Mouse (Mus musculus) megakaryocyte, embryonic 14.5 days (primary cell): ENCODE data around the gene E330034G19Rik. TPM values are rescaled to one million over a fixed set of nuclear protein-coding genes. Genes with fewer than 3 reads are reported as not detected.

Experiments used
- H3K27me3 ChIP-seq: replicated peaks from 2 replicates; pipeline ENCODE3; 2012; ENCODE audit warnings: inconsistent platforms
- H3K36me3 ChIP-seq: replicated peaks from 2 replicates; pipeline ENCODE3; 2012; ENCODE audit warnings: low read length, inconsistent platforms, mixed read lengths
- H3K4me1 ChIP-seq: 2 replicates; pipeline ENCODE4 v1.6.1; 2012; ENCODE audit warnings: inconsistent platforms
- H3K4me3 ChIP-seq: replicated peaks from 2 replicates; pipeline ENCODE3; 2012; ENCODE audit warnings: moderate library complexity, mild to moderate bottlenecking, inconsistent platforms
- H3K9me3 ChIP-seq: 2 replicates; pipeline ENCODE4 v1.6.1; 2012; ENCODE audit warnings: inconsistent platforms
- FLI1 ChIP-seq: IDR thresholded peaks from 2 replicates; pipeline ENCODE4 v1.6.1; 2012; ENCODE audit warnings: low read length, inconsistent platforms, mixed read lengths
- GATA1 ChIP-seq: IDR thresholded peaks from 3 replicates; pipeline ENCODE4 v1.6.1; 2012; ENCODE audit warnings: mixed read lengths, low read length, inconsistent platforms, borderline replicate concordance
- polyA plus RNA-seq: library from polyadenylated mRNA; stranded (reverse); fragments of >175 nt; gene quantifications from 2 replicates; pipeline ENCODE4 v1.2.3, GENCODE M21; 2012; ENCODE audit warnings: low replicate concordance; ENCODE audit not compliant: insufficient read depth

E330034G19Rik gene
- polyA plus RNA-seq, result not detected in 2 replicates

GRCm38 (mm10) chr14:24292914-24293313 is at the start of gene E330034G19Rik:
TSS of gene E330034G19Rik (plus strand) at chr14:24293214.
- no peaks in the 10 kb centered on the region for H3K27me3 ChIP-seq
- H3K4me3 ChIP-seq, result no peak within 1 kb of the TSS
- TF ChIP-seq FLI1 (no peak), GATA1 (no peak)
- H3K36me3 ChIP-seq, result no peaks in the 10 kb centered on the region
- no peaks in the 10 kb centered on the region for H3K9me3 ChIP-seq
- no peaks in the 10 kb centered on the region for H3K4me1 ChIP-seq

- 0 out of 2 replicates have a peak, but pooled peaks cover 6% of the 10 kb centered on the region for H3K9me3 ChIP-seq
- peaks cover 13% of the 10 kb centered on the region for H3K4me1 ChIP-seq
- H3K27me3 ChIP-seq, result peaks cover 76% of the 10 kb centered on the region
- no peak for TF ChIP-seq FLI1
- TF ChIP-seq GATA1, result no peak
- H3K4me3 ChIP-seq, result peak overlapping the region; percentile 86
- H3K36me3 ChIP-seq, result no peaks in the 10 kb centered on the region
Measured at GRCm38 (mm10) chr14:24244330-24245176, 48.5 kb upstream of the E330034G19Rik start.

- no peak for TF ChIP-seq FLI1
- TF ChIP-seq GATA1, result no peak
- H3K36me3 ChIP-seq, result no peaks in the 10 kb centered on the region
- peak within 1 kb of the TSS; percentile 86 for H3K4me3 ChIP-seq
- H3K9me3 ChIP-seq, result 0 out of 2 replicates have a peak, but pooled peaks cover 6% of the 10 kb centered on the region
- H3K27me3 ChIP-seq, result peaks cover 74% of the 10 kb centered on the region
- peaks cover 13% of the 10 kb centered on the region for H3K4me1 ChIP-seq
Measured at GRCm38 (mm10) chr14:24245177-24246081, 47.6 kb upstream of the E330034G19Rik start, which contains the start of gene Dlg5. TSS of gene Dlg5 (minus strand) at chr14:24245920.

GRCm38 (mm10) chr14:24249926-24250325 is 43.1 kb upstream of the E330034G19Rik start:
- no peak overlapping the region for H3K4me3 ChIP-seq
- H3K36me3 ChIP-seq, result no peaks in the 10 kb centered on the region
- H3K27me3 ChIP-seq, result peaks cover 47% of the 10 kb centered on the region
- H3K9me3 ChIP-seq, result 0 out of 2 replicates have a peak, but pooled peaks cover 6% of the 10 kb centered on the region
- peaks cover 9% of the 10 kb centered on the region for H3K4me1 ChIP-seq
- TF ChIP-seq GATA1, result no peak
- no peak for TF ChIP-seq FLI1

- Histone ChIP-seq H3K27me3 (peaks cover 35% of the 10 kb centered on the region), H3K4me3 (no peak overlapping the region), H3K36me3 (no peaks in the 10 kb centered on the region), H3K4me1 (no peaks in the 10 kb centered on the region), H3K9me3 (0 out of 2 replicates have a peak, but pooled peaks cover 6% of the 10 kb centered on the region)
- no peak for TF ChIP-seq FLI1
- TF ChIP-seq GATA1, result no peak
Measured at GRCm38 (mm10) chr14:24251326-24251725, 41.7 kb upstream of the E330034G19Rik start.

- TF ChIP-seq GATA1 (no peak), FLI1 (no peak)
- Histone ChIP-seq H3K4me3 (no peak overlapping the region), H3K4me1 (no peaks in the 10 kb centered on the region), H3K9me3 (no peaks in the 10 kb centered on the region), H3K36me3 (no peaks in the 10 kb centered on the region), H3K27me3 (peaks cover 14% of the 10 kb centered on the region)
Measured at GRCm38 (mm10) chr14:24253611-24254202, 39.3 kb upstream of the E330034G19Rik start.

- H3K4me3 ChIP-seq, result no peak overlapping the region
- TF ChIP-seq FLI1, result no peak
- no peak for TF ChIP-seq GATA1
- H3K4me1 ChIP-seq, result no peaks in the 10 kb centered on the region
- peaks cover 13% of the 10 kb centered on the region for H3K27me3 ChIP-seq
- H3K36me3 ChIP-seq, result no peaks in the 10 kb centered on the region
- no peaks in the 10 kb centered on the region for H3K9me3 ChIP-seq
Measured at GRCm38 (mm10) chr14:24255956-24256355, 37.1 kb upstream of the E330034G19Rik start.

- H3K4me3 ChIP-seq, result no peak overlapping the region
- no peaks in the 10 kb centered on the region for H3K9me3 ChIP-seq
- no peaks in the 10 kb centered on the region for H3K4me1 ChIP-seq
- TF ChIP-seq FLI1 (no peak), GATA1 (no peak)
- H3K27me3 ChIP-seq, result peaks cover 17% of the 10 kb centered on the region
- H3K36me3 ChIP-seq, result no peaks in the 10 kb centered on the region
Measured at GRCm38 (mm10) chr14:24260391-24260790, 32.6 kb upstream of the E330034G19Rik start.

- H3K9me3 ChIP-seq, result no peaks in the 10 kb centered on the region
- no peak overlapping the region for H3K4me3 ChIP-seq
- no peaks in the 10 kb centered on the region for H3K4me1 ChIP-seq
- H3K27me3 ChIP-seq, result peaks cover 15% of the 10 kb centered on the region
- no peak for TF ChIP-seq GATA1
- no peak for TF ChIP-seq FLI1
- no peaks in the 10 kb centered on the region for H3K36me3 ChIP-seq
Measured at GRCm38 (mm10) chr14:24262382-24262781, 30.6 kb upstream of the E330034G19Rik start.
